Mouse (Mus musculus): ENCODE measurements around the gene Pfn3. TPM values are rescaled to one million over a fixed set of nuclear protein-coding genes. Genes with fewer than 3 reads are reported as not detected.

The Pfn3 gene
- polyA plus RNA-seq, 1 experiment, result not detected

DNA sequence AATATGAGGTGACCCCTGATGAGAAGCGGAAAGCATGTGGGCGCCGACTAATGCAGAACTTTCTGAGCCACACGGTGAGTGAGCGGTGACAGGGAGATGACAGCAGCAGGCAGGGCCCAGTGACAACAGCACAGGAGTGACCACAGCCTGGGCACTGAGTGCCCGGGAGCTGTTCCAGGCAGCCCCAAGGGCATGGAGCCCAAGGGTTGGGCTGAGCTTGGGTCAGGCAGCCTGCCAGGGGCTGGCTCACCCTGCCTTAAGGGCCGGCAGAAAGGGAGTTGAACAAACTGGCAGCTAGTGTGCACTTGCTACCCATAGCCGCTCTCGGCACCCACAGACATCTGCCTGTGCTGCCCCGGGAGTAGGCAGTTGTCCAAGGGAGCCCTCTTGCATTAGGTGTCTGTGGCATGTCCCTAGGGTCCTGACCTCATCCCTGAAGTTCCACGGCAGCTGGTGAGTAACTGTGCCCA lies 35.5 kb upstream of the Pfn3 start:
- Histone ChIP-seq H3K27me3 (ENCODE audit: control insufficient read depth, insufficient read depth, low read length) (no peaks in the 10 kb centered on the region), H3K4me1 (replicated peaks; ENCODE audit: control insufficient read depth, insufficient read depth, low read length) (peaks cover 47% of the 10 kb centered on the region), H3K36me3 (ENCODE audit: control insufficient read depth, insufficient read depth, low read length) (peaks cover 57% of the 10 kb centered on the region), H3K27ac (ENCODE audit: control insufficient read depth, insufficient read depth, low read length) (no peak overlapping the region), H3K4me3 (ENCODE audit: control insufficient read depth, insufficient read depth, low read length) (no peak overlapping the region)
- no peak for DNase-seq
- 91% methylated on average over 11 of the region's 11 CpGs for WGBS
- no peak for TF ChIP-seq POLR2A (IDR thresholded peaks at IDR 0.05; ENCODE audit: control insufficient read depth, extremely low read depth, insufficient read depth, low read length, poor library complexity)
- TF ChIP-seq CTCF (IDR thresholded peaks at IDR 0.05; ENCODE audit: borderline replicate concordance, control insufficient read depth, extremely low read depth, insufficient read depth, low read length, poor library complexity), result no peak

DNA sequence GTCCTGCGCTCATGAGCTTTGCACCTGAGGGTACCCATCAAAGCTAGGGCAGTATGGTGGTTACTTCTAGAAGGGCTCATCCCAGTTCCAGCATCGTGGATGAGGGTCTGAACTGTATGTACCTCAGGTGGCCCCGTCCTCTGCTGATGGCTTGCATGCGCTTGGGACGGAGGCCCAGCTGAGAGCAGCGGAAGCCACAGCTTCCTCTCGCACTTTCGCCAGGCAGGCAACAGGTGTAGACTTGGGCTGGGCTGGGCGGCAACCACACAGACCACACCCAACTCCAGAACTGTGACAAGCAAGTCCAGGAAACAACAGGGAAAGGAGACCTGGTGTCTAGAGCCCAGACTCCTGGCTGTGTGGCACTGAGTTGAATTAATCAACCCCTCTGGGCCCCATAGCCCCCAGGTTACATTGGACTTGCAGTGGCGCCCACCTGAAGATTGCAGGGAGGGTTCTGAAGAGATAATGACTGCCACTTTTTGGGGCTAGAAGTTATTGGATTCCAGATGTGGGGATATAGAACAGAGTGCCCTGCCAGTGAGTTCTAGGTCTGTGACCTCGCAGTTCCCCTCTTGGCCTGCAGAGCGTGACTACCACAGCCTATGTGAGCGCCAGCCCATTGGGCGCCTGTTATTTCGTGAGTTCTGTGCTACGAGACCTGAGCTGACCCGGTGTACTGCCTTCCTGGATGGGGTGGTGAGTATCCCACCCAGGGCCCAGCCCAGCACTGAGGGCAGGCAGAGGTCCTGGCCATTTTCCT lies 34.8 kb upstream of the Pfn3 start:
- 47% methylated on average over 17 of the region's 17 CpGs for WGBS
- H3K27me3 ChIP-seq (ENCODE audit: control insufficient read depth, insufficient read depth, low read length), result no peaks in the 10 kb centered on the region
- no peak overlapping the region for H3K4me3 ChIP-seq (ENCODE audit: control insufficient read depth, insufficient read depth, low read length)
- peak overlapping the region; percentile 64 for H3K27ac ChIP-seq (ENCODE audit: control insufficient read depth, insufficient read depth, low read length)
- H3K36me3 ChIP-seq (ENCODE audit: control insufficient read depth, insufficient read depth, low read length), result peaks cover 50% of the 10 kb centered on the region
- DNase-seq, result peak; percentile 79
- TF ChIP-seq CTCF (IDR thresholded peaks at IDR 0.05; ENCODE audit: borderline replicate concordance, control insufficient read depth, extremely low read depth, insufficient read depth, low read length, poor library complexity) (no peak), POLR2A (IDR thresholded peaks at IDR 0.05; ENCODE audit: control insufficient read depth, extremely low read depth, insufficient read depth, low read length, poor library complexity) (no peak)
- H3K4me1 ChIP-seq (replicated peaks; ENCODE audit: control insufficient read depth, insufficient read depth, low read length), result peaks cover 47% of the 10 kb centered on the region

DNA sequence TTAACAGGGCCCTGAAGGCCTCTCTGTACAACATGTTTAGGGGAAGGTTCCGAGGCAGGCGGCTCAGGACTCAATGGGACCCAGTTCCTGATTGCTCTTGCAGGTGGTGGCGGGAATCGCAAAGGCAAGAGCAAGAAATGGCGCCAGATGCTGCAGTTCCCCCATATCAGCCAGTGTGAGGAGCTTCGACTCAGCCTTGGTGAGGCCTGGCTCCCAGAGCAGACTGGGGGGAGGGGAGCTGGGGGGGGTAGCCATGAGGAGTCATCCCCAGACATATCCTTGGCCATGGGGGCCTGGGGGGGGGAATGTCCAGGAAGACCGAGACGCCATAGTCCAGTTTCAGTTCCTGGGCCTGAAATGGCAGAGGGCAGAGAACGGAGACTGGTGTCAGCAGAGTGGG lies 34.2 kb upstream of the Pfn3 start:
- WGBS, result 65% methylated on average over 9 of the region's 9 CpGs
- no peak overlapping the region for H3K4me3 ChIP-seq (ENCODE audit: control insufficient read depth, insufficient read depth, low read length)
- peaks cover 44% of the 10 kb centered on the region for H3K36me3 ChIP-seq (ENCODE audit: control insufficient read depth, insufficient read depth, low read length)
- TF ChIP-seq POLR2A (IDR thresholded peaks at IDR 0.05; ENCODE audit: control insufficient read depth, extremely low read depth, insufficient read depth, low read length, poor library complexity) (0 out of 2 replicates have a peak, but pooled peaks have one; percentile 25), CTCF (IDR thresholded peaks at IDR 0.05; ENCODE audit: borderline replicate concordance, control insufficient read depth, extremely low read depth, insufficient read depth, low read length, poor library complexity) (no peak)
- H3K27ac ChIP-seq (ENCODE audit: control insufficient read depth, insufficient read depth, low read length), result peak overlapping the region; percentile 64
- no peaks in the 10 kb centered on the region for H3K27me3 ChIP-seq (ENCODE audit: control insufficient read depth, insufficient read depth, low read length)
- DNase-seq, result peak; percentile 49
- peaks cover 47% of the 10 kb centered on the region for H3K4me1 ChIP-seq (replicated peaks; ENCODE audit: control insufficient read depth, insufficient read depth, low read length)

DNA sequence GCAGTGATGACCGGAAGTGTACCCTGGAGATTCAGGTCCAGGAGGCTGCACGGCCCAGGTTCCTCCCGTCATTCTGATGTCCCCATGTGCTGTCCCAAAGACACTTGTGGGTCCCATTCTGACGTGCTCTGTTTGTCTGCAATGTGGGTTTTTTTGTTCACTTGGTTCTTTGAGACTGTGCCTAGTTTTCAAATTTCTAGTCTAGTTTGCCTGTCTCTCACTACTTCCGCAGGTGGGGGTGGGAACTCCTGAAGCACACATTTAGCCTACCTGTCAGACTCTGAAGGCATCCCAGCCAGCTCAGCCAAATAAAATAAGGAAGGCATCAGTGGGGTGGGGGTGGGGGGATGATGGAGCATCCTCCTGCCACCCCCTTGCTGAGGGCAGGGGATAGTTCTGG lies 33.1 kb upstream of the Pfn3 start:
- Histone ChIP-seq H3K27ac (ENCODE audit: control insufficient read depth, insufficient read depth, low read length) (peak overlapping the region; percentile 88), H3K4me1 (replicated peaks; ENCODE audit: control insufficient read depth, insufficient read depth, low read length) (peaks cover 55% of the 10 kb centered on the region), H3K27me3 (ENCODE audit: control insufficient read depth, insufficient read depth, low read length) (no peaks in the 10 kb centered on the region), H3K4me3 (ENCODE audit: control insufficient read depth, insufficient read depth, low read length) (0 out of 2 replicates have a peak overlapping the region, but pooled peaks have one; percentile 19), H3K36me3 (ENCODE audit: control insufficient read depth, insufficient read depth, low read length) (peaks cover 33% of the 10 kb centered on the region)
- DNase-seq, result no peak
- WGBS, result 78% methylated on average over 5 of the region's 5 CpGs
- TF ChIP-seq CTCF (IDR thresholded peaks at IDR 0.05; ENCODE audit: borderline replicate concordance, control insufficient read depth, extremely low read depth, insufficient read depth, low read length, poor library complexity), result no peak
- TF ChIP-seq POLR2A (IDR thresholded peaks at IDR 0.05; ENCODE audit: control insufficient read depth, extremely low read depth, insufficient read depth, low read length, poor library complexity), result no peak

DNA sequence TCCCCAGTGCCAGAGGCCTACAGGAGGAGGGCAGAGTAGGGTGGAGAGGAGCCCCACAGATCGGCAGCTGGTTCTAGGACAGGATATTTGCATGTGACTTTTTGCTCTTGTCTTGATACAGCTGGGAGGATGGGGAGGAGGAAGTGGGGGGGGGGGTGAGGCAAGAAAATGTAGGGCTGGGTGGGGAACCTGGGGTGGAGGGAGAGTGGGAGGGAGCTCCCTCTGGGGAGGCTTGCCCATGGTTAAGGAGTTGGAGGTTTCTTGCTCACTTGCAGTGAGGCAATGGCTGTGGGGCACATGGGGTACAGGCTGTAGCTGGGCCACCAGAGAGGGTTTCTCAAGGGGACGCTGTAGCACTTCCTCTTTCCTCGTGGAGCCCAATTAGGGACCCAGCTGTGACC lies 32.5 kb upstream of the Pfn3 start:
- Histone ChIP-seq H3K27ac (ENCODE audit: control insufficient read depth, insufficient read depth, low read length) (peak overlapping the region; percentile 97), H3K4me3 (ENCODE audit: control insufficient read depth, insufficient read depth, low read length) (peak overlapping the region; percentile 19), H3K27me3 (ENCODE audit: control insufficient read depth, insufficient read depth, low read length) (no peaks in the 10 kb centered on the region), H3K36me3 (ENCODE audit: control insufficient read depth, insufficient read depth, low read length) (peaks cover 27% of the 10 kb centered on the region), H3K4me1 (replicated peaks; ENCODE audit: control insufficient read depth, insufficient read depth, low read length) (peaks cover 57% of the 10 kb centered on the region)
- DNase-seq, result peak; percentile 69
- TF ChIP-seq CTCF (IDR thresholded peaks at IDR 0.05; ENCODE audit: borderline replicate concordance, control insufficient read depth, extremely low read depth, insufficient read depth, low read length, poor library complexity), result no peak
- TF ChIP-seq POLR2A (IDR thresholded peaks at IDR 0.05; ENCODE audit: control insufficient read depth, extremely low read depth, insufficient read depth, low read length, poor library complexity), result no peak
- 5% methylated on average over 3 of the region's 3 CpGs for WGBS

DNA sequence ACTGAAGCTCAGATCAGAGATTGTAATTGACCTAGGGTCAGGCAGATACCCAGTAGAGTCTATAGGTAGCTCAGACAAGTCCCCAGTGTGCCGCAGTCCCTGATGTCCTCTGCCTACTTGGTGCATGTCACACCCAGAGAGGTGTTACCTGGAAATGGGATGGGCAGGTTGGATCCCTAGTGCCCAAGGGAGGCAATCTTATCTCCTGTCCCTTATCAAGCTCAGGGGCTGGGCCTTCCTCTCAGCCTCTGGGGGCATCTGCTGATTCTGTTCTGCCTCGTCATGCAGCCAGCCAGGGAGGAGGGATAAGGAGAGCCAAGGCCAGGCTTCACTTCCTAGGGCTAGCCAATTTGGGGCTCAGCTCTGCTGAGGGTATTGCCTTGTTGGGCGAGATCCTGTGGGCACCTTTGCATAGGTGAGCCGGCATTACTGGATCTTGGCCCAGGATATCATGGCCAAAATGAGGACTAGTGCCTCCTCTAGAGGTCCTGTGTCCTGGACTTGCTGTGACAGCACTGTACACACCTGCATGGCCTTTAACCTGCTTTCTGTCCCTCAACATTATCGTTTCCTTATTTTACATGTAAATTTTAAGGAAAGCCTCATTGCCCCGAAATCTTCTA lies 31.6 kb upstream of the Pfn3 start:
- no peaks in the 10 kb centered on the region for H3K27me3 ChIP-seq (ENCODE audit: control insufficient read depth, insufficient read depth, low read length)
- H3K27ac ChIP-seq (ENCODE audit: control insufficient read depth, insufficient read depth, low read length), result peak overlapping the region; percentile 97
- WGBS, result 62% methylated on average over 6 of the region's 6 CpGs
- H3K36me3 ChIP-seq (ENCODE audit: control insufficient read depth, insufficient read depth, low read length), result peaks cover 17% of the 10 kb centered on the region
- H3K4me3 ChIP-seq (ENCODE audit: control insufficient read depth, insufficient read depth, low read length), result peak overlapping the region; percentile 64
- peaks cover 57% of the 10 kb centered on the region for H3K4me1 ChIP-seq (replicated peaks; ENCODE audit: control insufficient read depth, insufficient read depth, low read length)
- DNase-seq, result no peak
- TF ChIP-seq CTCF (IDR thresholded peaks at IDR 0.05; ENCODE audit: borderline replicate concordance, control insufficient read depth, extremely low read depth, insufficient read depth, low read length, poor library complexity) (no peak), POLR2A (IDR thresholded peaks at IDR 0.05; ENCODE audit: control insufficient read depth, extremely low read depth, insufficient read depth, low read length, poor library complexity) (no peak)

Data from thymus, adult 2 months (tissue).